In the genomic region with DNA sequence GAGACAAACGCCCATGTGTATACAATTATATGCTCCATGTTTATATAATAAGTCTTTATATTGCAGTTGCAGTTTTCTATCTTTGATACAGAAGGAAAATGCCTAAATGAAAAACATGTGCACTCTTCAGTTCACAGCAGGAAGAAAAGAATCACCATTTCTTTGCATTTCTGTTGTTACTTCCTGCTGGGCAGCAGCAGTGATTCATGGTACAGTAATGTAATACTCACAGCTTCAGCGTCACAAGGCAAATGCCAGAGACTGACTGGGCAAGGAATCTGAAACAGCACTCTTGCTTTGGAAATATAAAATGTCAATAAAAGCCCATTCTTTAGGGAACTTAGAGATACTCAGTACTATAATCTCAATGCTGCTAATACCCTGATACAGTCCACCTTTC, we compare ENCODE assay signal across 15 mouse cellular contexts. TPM values are rescaled to one million over a fixed set of nuclear protein-coding genes. Genes with fewer than 3 reads are reported as not detected.
DNase-seq lines count a peak whose midpoint lies in the region; ATAC-seq and TF ChIP-seq lines count a peak whose summit lies in the region.
"Had no signal": no experiment of that assay in that cellular context is flagged by ENCODE, and none has a peak within 500 bp of the region (broad histone marks: within the 10 kb centered on the region; RNA-seq: fewer than 3 reads in every experiment).

No protein-coding gene starts in this region.

- no peak overlapping the region for H3K4me2 ChIP-seq in lung, embryonic 15.5 days
- H3K4me2 ChIP-seq in myocyte (ENCODE audit: low read depth), result peak overlapping the region; percentile 67
- H3K4me2 ChIP-seq in hindbrain, postnatal 0 days (ENCODE audit: low read depth, low read length), result no peak overlapping the region
- H3K4me2 ChIP-seq: hindbrain, embryonic 15.5 days; lung, embryonic 14.5 days had no signal

- H3K9ac ChIP-seq in lung, embryonic 15.5 days, result no peak overlapping the region
- no peak overlapping the region for H3K9ac ChIP-seq in hindbrain, postnatal 0 days (replicated peaks; ENCODE audit: low read length)
- H3K9ac ChIP-seq: hindbrain, embryonic 15.5 days; lung, embryonic 14.5 days had no signal

- no peak for TF ChIP-seq POLR2A in lung, adult 2 months (IDR thresholded peaks at IDR 0.05; ENCODE audit: borderline replicate concordance, extremely low read depth, low read depth, low read length)
- TF ChIP-seq POLR2A in embryonic fibroblast, embryonic 13.5 days (IDR thresholded peaks at IDR 0.05; ENCODE audit: low read depth, low read length), result no peak
- TF ChIP-seq POLR2A in myocyte (IDR thresholded peaks at IDR 0.05; ENCODE audit: insufficient read length, low read depth), result no peak

- peak overlapping the region; percentile 22; the same call in 1 of the 2 replicates for H3K27ac ChIP-seq in lung, embryonic 15.5 days
- peak overlapping the region; percentile 77; the same call in 1 of the 2 replicates for H3K27ac ChIP-seq in embryonic fibroblast, embryonic 13.5 days (ENCODE audit: insufficient read depth, low read length)
- H3K27ac ChIP-seq in hindbrain, postnatal 0 days, result no peak overlapping the region
- H3K27ac ChIP-seq: hindbrain, embryonic 15.5 days had no signal

- H3K36me3 ChIP-seq in lung, embryonic 15.5 days, result no peaks in the 10 kb centered on the region
- no peaks in the 10 kb centered on the region for H3K36me3 ChIP-seq in myocyte (ENCODE audit: control insufficient read depth, insufficient read depth)
- H3K36me3 ChIP-seq in hindbrain, postnatal 0 days (ENCODE audit: insufficient read depth, low read length), result no peaks in the 10 kb centered on the region
- H3K36me3 ChIP-seq: hindbrain, embryonic 15.5 days had no signal

- in situ Hi-C loops in Patski (cut with MboI; ENCODE audit: low pct_unique_long_range_greater_than_20kb), result loop anchor here (5.0 kb wide), 1 partner anchor 38 kb away; a partner anchor contains a TSS

- H3K27me3 ChIP-seq in lung, embryonic 15.5 days, result no peaks in the 10 kb centered on the region
- H3K27me3 ChIP-seq in Patski, result no peaks in the 10 kb centered on the region
- no peaks in the 10 kb centered on the region for H3K27me3 ChIP-seq in myocyte (ENCODE audit: control insufficient read depth, insufficient read depth, insufficient read length)
- H3K27me3 ChIP-seq in hindbrain, postnatal 0 days (ENCODE audit: insufficient read depth, low read length), result no peaks in the 10 kb centered on the region
- H3K27me3 ChIP-seq: hindbrain, embryonic 15.5 days had no signal

- CTCF ChIA-PET in Patski (lab: Charles Lee), result interaction anchor here (1.6 to 2.9 kb wide), 2 partner anchors 7 to 30 kb away, joined by 4 to 14 read pairs; no protein-coding TSS in a partner anchor

- H3K79me2 ChIP-seq in myocyte (ENCODE audit: control insufficient read depth, insufficient read depth), result no peaks in the 10 kb centered on the region

- H3K4me1 ChIP-seq in lung, embryonic 15.5 days, result peaks cover 21% of the 10 kb centered on the region; the same call in 1 of the 2 replicates
- H3K4me1 ChIP-seq in lung, adult 2 months (ENCODE audit: control insufficient read depth, insufficient read depth, low read length), result no peaks in the 10 kb centered on the region
- H3K4me1 ChIP-seq in embryonic fibroblast, embryonic 13.5 days (ENCODE audit: control insufficient read depth, insufficient read depth, low read length), result peaks cover 14% of the 10 kb centered on the region
- no peaks in the 10 kb centered on the region for H3K4me1 ChIP-seq in hindbrain, postnatal 0 days (ENCODE audit: insufficient read depth, low read length)
- H3K4me1 ChIP-seq: hindbrain, embryonic 15.5 days had no signal

- no peak for TF ChIP-seq CTCF in lung, adult 2 months (IDR thresholded peaks at IDR 0.05; ENCODE audit: insufficient read depth, low read length)
- no peak for TF ChIP-seq CTCF in Patski (IDR thresholded peaks at IDR 0.05)
- TF ChIP-seq CTCF in embryonic fibroblast, embryonic 13.5 days (IDR thresholded peaks at IDR 0.05; ENCODE audit: borderline replicate concordance, insufficient read depth, low read length), result no peak
- no peak for TF ChIP-seq CTCF in hindbrain, postnatal 0 days (IDR thresholded peaks at IDR 0.05; ENCODE audit: low read depth)

- WGBS in lung, embryonic 15.5 days, result 25% methylated on average over 2 of the region's 2 CpGs
- WGBS in lung, adult 2 months, result 56% methylated on average over 2 of the region's 2 CpGs
- WGBS in hindbrain, postnatal 0 days, result 60% methylated on average over 2 of the region's 2 CpGs

- ATAC-seq in lung, embryonic 15.5 days (ENCODE audit: borderline replicate concordance, extremely low read depth, low FRiP score, low TSS enrichment), result no peak
- peak; percentile 71 for ATAC-seq in Patski
- no peak for ATAC-seq in monocyte, adult 5-6 weeks (replicated peaks; ENCODE audit: insufficient number of reproducible peaks, low FRiP score, low TSS enrichment, poor library complexity, severe bottlenecking)
- no peak for ATAC-seq in hindbrain, postnatal 0 days

- no peak for DNase-seq in lung, adult 2 months
- no peak for DNase-seq in Patski (ENCODE audit: low read depth, low spot score)
- no peak for DNase-seq in hindbrain, postnatal 0 days (ENCODE audit: low spot score)
- DNase-seq: cerebellum, adult 2 months; heart, postnatal 14 days; kidney, adult 9 months; liver; lung, embryonic 14.5 days; retina, postnatal 1 day; thymus, postnatal 14 days had no signal

- POLR2A ChIA-PET in Patski (lab: Charles Lee), result no interaction called here

- no peak overlapping the region for H3ac ChIP-seq in myocyte (ENCODE audit: control insufficient read depth, insufficient read length)

- H3K4me3 ChIP-seq in lung, embryonic 15.5 days, result no peak overlapping the region
- H3K4me3 ChIP-seq in lung, adult 2 months (replicated peaks; ENCODE audit: extremely low read depth, low read depth, low read length), result no peak overlapping the region
- no peak overlapping the region for H3K4me3 ChIP-seq in embryonic fibroblast, embryonic 13.5 days (ENCODE audit: insufficient read depth, low read length)
- H3K4me3 ChIP-seq in myocyte, result no peak overlapping the region
- H3K4me3 ChIP-seq in hindbrain, postnatal 0 days (ENCODE audit: low read length), result no peak overlapping the region
- H3K4me3 ChIP-seq: hindbrain, embryonic 15.5 days had no signal

- H3K9me3 ChIP-seq in lung, embryonic 15.5 days, result no peaks in the 10 kb centered on the region
- no peaks in the 10 kb centered on the region for H3K9me3 ChIP-seq in hindbrain, postnatal 0 days (ENCODE audit: low read length)
- H3K9me3 ChIP-seq: hindbrain, embryonic 15.5 days had no signal

TF ChIP-seq in myocyte, 11 proteins besides CTCF, POLR2A, EP300 and RAD21:
- TF ChIP-seq E2F4 (IDR thresholded peaks at IDR 0.05; ENCODE audit: insufficient read depth) (no peak), POLR2AphosphoS2 (IDR thresholded peaks at IDR 0.05; ENCODE audit: insufficient read length, low read depth) (no peak), USF1 (IDR thresholded peaks at IDR 0.05; ENCODE audit: low read depth) (no peak), MAX (IDR thresholded peaks at IDR 0.05; ENCODE audit: low read depth) (no peak), MYOG (IDR thresholded peaks at IDR 0.05; ENCODE audit: control insufficient read depth in 1 of 3, insufficient read depth in 1 of 3, insufficient read length in 2 of 3, low read depth in 2 of 3) (no peak), SRF (IDR thresholded peaks at IDR 0.05; ENCODE audit: control insufficient read depth, insufficient read length, low read depth) (no peak), MYOD1 (IDR thresholded peaks at IDR 0.05; ENCODE audit: control insufficient read depth in 1 of 3, insufficient read length in 2 of 3, low read depth in 2 of 3) (no peak), CEBPB (IDR thresholded peaks at IDR 0.05; ENCODE audit: insufficient read depth, poor library complexity, severe bottlenecking) (no peak), TCF3 (IDR thresholded peaks at IDR 0.05; ENCODE audit: insufficient read length, low read depth) (no peak), TCF12 (IDR thresholded peaks at IDR 0.05; ENCODE audit: insufficient read depth, poor library complexity, severe bottlenecking) (no peak), REST (IDR thresholded peaks at IDR 0.05; ENCODE audit: insufficient read depth, insufficient read length) (no peak)

RNA-seq across cellular contexts. Expression of a gene that starts 36.9 kb away (rescaled TPM):
- polyA plus RNA-seq in lung, embryonic 15.5 days (2015; fragmentation: Nextera tagmentation; extraction: Ambion mirVana), result 44.6 and 46.4 TPM in 2 replicates
- 38.0 and 49.1 TPM in 2 replicates for polyA plus RNA-seq in lung, adult 2 months (2012; rRNA removed)
- polyA plus RNA-seq in Patski (2021) (94.2 TPM), myocyte (2012; fragmentation: generic; extraction: Trizol) (2.8 TPM)
- 99.4 and 100 TPM in 2 replicates for polyA plus RNA-seq in embryonic fibroblast, embryonic 13.5 days (2011; ENCODE audit: insufficient read length, low read depth, missing spikeins)
- total RNA-seq in monocyte, adult 5-6 weeks (2017), result 26.7 to 39.3 TPM (median 27.8 TPM) in 3 replicates
- total RNA-seq in hindbrain, postnatal 0 days (2014; rRNA removed), result 46.5 and 51.0 TPM in 2 replicates
- 17.7 and 18.1 TPM in 2 replicates for polyA plus RNA-seq in hindbrain, postnatal 0 days (2015; fragmentation: Nextera tagmentation; extraction: Ambion mirVana)
